Mouse (Mus musculus) testis, adult 2 months (tissue): ENCODE results near the gene Pik3r1. TPM values are rescaled to one million over a fixed set of nuclear protein-coding genes. Genes with fewer than 3 reads are reported as not detected.

Source experiments
- H3K27ac ChIP-seq: fragments of 200-500 bp; 2 replicates; pipeline ENCODE4 v1.5.1; 2012; ENCODE audit warnings: low read depth, low read length; ENCODE audit not compliant: control insufficient read depth, insufficient read depth
- H3K27me3 ChIP-seq: fragments of 200-500 bp; 2 replicates; pipeline ENCODE4 v1.6.1; 2012; ENCODE audit warnings: mild to moderate bottlenecking, low read length, moderate library complexity; ENCODE audit not compliant: control insufficient read depth, insufficient read depth
- H3K36me3 ChIP-seq: fragments of 200-500 bp; 2 replicates; pipeline ENCODE4 v1.6.1; 2012; ENCODE audit warnings: mild to moderate bottlenecking, low read length; ENCODE audit not compliant: control insufficient read depth, insufficient read depth
- H3K4me1 ChIP-seq: fragments of 200-500 bp; 2 replicates; pipeline ENCODE4 v1.6.1; 2012; ENCODE audit warnings: low read length; ENCODE audit not compliant: control insufficient read depth, insufficient read depth
- H3K4me3 ChIP-seq: fragments of 200-500 bp; 2 replicates; pipeline ENCODE4 v1.5.1; 2012; ENCODE audit warnings: low read depth, mild to moderate bottlenecking, low read length, moderate library complexity, mixed read lengths; ENCODE audit not compliant: control insufficient read depth
- CTCF ChIP-seq: fragments of 200-500 bp; IDR thresholded peaks from 2 replicates; pipeline ENCODE4 v1.5.1; 2012; ENCODE audit warnings: low read depth, mild to moderate bottlenecking, inconsistent platforms, low read length, moderate library complexity; ENCODE audit not compliant: control insufficient read depth, insufficient read depth, insufficient replicate concordance
- POLR2A ChIP-seq: fragments of 200-500 bp; IDR thresholded peaks from 2 replicates; pipeline ENCODE4 v1.6.1; 2012; ENCODE audit warnings: low read depth, mild to moderate bottlenecking, inconsistent platforms, low read length, moderate library complexity; ENCODE audit not compliant: control insufficient read depth
- polyA plus RNA-seq: library from polyadenylated mRNA; depleted of rRNA; stranded (reverse); fragments of >200 nt; gene quantifications from 2 replicates; pipeline ENCODE4 v1.2.3, GENCODE M21; 2012

Gene Pik3r1
- polyA plus RNA-seq, 1 experiment: 1.9 TPM

GRCm38 (mm10) chr13:101635837-101636236 lies 132.2 kb downstream of the Pik3r1 start:
- H3K4me3 ChIP-seq: no peak overlapping the region
- H3K27ac ChIP-seq: no peak overlapping the region
- TF ChIP-seq CTCF (no peak), POLR2A (no peak)
- no peaks in the 10 kb centered on the region for H3K27me3 ChIP-seq
- no peaks in the 10 kb centered on the region for H3K4me1 ChIP-seq
- H3K36me3 ChIP-seq: no peaks in the 10 kb centered on the region

- Histone ChIP-seq H3K4me3 (no peak overlapping the region), H3K4me1 (no peaks in the 10 kb centered on the region), H3K27me3 (no peaks in the 10 kb centered on the region), H3K36me3 (no peaks in the 10 kb centered on the region), H3K27ac (no peak overlapping the region)
- TF ChIP-seq CTCF: no peak
These were observed 133.6 kb downstream of the Pik3r1 start for GRCm38 (mm10) chr13:101634420-101634819.

- Histone ChIP-seq H3K4me3 (no peak overlapping the region), H3K27me3 (no peaks in the 10 kb centered on the region), H3K36me3 (no peaks in the 10 kb centered on the region), H3K27ac (no peak overlapping the region), H3K4me1 (no peaks in the 10 kb centered on the region)
- TF ChIP-seq POLR2A: no peak
- TF ChIP-seq CTCF: no peak
These were observed 134.4 kb downstream of the Pik3r1 start for GRCm38 (mm10) chr13:101633620-101634019.

GRCm38 (mm10) chr13:101632771-101633170 lies 135.2 kb downstream of the Pik3r1 start:
- H3K27me3 ChIP-seq: no peaks in the 10 kb centered on the region
- no peak overlapping the region for H3K4me3 ChIP-seq
- no peaks in the 10 kb centered on the region for H3K36me3 ChIP-seq
- H3K27ac ChIP-seq: no peak overlapping the region
- H3K4me1 ChIP-seq: no peaks in the 10 kb centered on the region
- no peak for TF ChIP-seq POLR2A

GRCm38 (mm10) chr13:101631561-101631960 lies 136.5 kb downstream of the Pik3r1 start:
- H3K27ac ChIP-seq: no peak overlapping the region
- no peak overlapping the region for H3K4me3 ChIP-seq
- no peaks in the 10 kb centered on the region for H3K27me3 ChIP-seq
- no peak for TF ChIP-seq CTCF
- no peak for TF ChIP-seq POLR2A
- H3K36me3 ChIP-seq: no peaks in the 10 kb centered on the region
- H3K4me1 ChIP-seq: no peaks in the 10 kb centered on the region
